Mouse (Mus musculus) erythroblast, embryonic 14.5 days (primary cell): ENCODE data around the gene Tex38.

Experiments used
- GATA1 ChIP-seq: IDR thresholded peaks from 2 replicates; pipeline ENCODE4 v1.6.1; 2012; ENCODE audit warnings: low read length, inconsistent platforms, mixed read lengths
- TAL1 ChIP-seq: IDR thresholded peaks from 3 replicates; pipeline ENCODE4 v1.6.1; 2012; ENCODE audit warnings: low read length, inconsistent platforms, mixed read lengths

DNA sequence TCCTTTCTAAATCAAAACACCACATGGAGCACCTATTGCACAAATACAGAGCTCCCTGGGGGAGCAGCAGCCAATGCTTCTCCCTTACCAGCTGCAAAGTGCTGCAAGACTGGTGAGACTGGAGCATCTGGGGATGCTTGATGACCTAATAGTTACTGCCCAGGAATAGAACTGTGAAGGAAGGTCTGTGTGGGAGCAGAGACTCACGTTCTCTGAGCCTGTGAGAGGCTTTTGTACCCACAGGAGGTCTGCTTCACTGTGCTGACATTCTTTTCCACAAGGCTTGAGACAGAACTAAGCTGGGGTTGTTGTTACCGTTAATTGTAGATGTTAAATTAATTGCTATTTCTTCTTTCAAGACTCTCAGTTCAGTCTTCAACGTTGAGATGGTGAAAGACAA lies 10.0 kb upstream of the Tex38 start:
- TF ChIP-seq GATA1 (no peak), TAL1 (no peak)
